Mouse (Mus musculus) brain, embryonic 14.5 days (tissue): ENCODE measurements around the gene Rbm6. TPM values are rescaled to one million over a fixed set of nuclear protein-coding genes. Genes with fewer than 3 reads are reported as not detected.

ENCODE experiments used
- DNase-seq: peaks from one replicate; pipeline ENCODE4 v3.0.0-alpha.2; 2011; ENCODE audit warnings: low read depth
- CTCF ChIP-seq: fragments of 200-500 bp; IDR thresholded peaks from 2 replicates; pipeline ENCODE4 v1.5.1; 2012; ENCODE audit warnings: inconsistent platforms, mild to moderate bottlenecking, moderate library complexity, borderline replicate concordance; ENCODE audit not compliant: insufficient read depth, insufficient read length; ENCODE audit errors: extremely low read depth
- POLR2A ChIP-seq: fragments of 200-500 bp; IDR thresholded peaks from 2 replicates; pipeline ENCODE4 v1.6.1; 2012; ENCODE audit warnings: mild to moderate bottlenecking, inconsistent platforms, borderline replicate concordance; ENCODE audit not compliant: poor library complexity, insufficient read depth, insufficient read length, severe bottlenecking; ENCODE audit errors: extremely low read depth
- polyA plus RNA-seq: library from polyadenylated mRNA; depleted of rRNA; stranded (reverse); fragments of >200 nt; gene quantifications from 2 replicates; pipeline ENCODE4 v1.2.3, GENCODE M21; 2012; rRNA removed

The Rbm6 gene
- polyA plus RNA-seq, 1 experiment, result 90.4 TPM

DNA sequence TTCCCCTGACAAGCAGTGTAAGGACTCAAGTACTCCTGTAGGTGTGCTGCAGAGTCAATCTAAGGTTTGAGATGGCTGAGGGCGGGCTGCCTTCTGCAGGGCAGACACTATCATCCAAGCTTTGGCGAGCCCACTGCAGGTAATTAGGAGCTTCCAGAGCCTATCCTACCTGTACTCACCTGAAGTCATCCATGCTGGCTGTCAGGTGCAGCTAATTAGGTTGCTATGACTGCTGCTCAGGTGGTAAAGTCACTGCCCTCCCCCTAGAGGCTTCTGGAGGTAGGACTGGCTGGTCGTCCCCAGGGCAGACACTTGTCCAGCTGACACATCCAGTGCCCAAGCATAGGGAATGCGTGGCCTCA is 134.2 kb downstream of the Rbm6 start:
- peak; percentile 53 for DNase-seq
- no peak for TF ChIP-seq POLR2A
- peak; percentile 46 for TF ChIP-seq CTCF

DNA sequence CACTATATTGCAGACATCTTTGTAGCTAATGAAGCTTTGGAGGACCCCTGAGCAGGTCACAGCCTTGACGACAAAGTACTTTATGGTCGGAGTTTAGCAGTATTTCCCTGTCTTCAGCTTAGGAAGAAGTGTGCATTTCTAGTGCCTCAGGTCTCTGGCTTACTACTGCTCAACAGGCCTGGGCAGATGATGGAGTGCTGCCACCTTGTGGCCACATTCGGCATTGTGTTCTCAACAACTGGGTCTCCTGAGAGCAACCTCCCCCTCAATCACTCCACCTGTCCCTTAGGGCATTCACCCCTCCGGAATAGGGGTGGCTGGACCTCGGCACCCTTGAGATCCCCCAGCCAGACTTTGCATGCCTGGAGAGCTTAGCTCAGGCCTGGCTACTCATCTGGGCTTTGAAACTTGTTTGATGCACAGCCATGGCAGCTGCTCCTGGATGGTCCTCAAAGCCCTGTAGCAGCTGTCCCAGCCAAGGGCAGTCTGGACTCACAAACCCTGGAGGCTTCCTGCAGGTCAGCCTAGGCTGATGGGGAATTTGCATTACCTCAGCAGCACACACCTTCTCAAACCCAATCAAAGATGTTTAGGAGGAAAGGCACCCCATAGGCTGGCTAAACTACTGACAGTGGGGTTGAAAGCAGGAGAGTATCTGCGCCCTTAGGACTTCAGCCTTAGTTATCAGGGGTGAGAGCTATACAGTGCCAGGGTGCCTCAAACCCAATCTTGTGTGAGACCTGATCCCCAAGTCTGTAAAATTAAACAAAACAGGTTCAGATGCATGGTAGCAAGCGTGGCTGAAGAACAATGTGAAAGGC is 134.8 kb downstream of the Rbm6 start:
- TF ChIP-seq CTCF, result peak; percentile 95
- TF ChIP-seq POLR2A, result no peak
- peak; percentile 92 for DNase-seq

DNA sequence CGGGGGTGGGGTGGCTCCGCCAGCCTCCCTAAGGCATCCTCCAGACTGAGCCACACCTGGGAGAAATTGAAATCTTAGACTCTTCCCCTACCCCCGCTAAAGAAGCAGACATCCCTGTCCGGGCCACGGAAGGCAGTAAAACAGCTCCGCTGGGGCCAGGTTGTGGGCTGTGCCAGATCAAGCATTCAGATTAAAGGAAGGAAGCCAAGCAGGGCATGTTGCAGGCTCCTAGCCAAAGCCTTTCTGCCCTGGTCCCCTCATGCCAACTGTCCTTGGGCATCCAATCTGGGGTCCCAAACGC is 136.9 kb downstream of the Rbm6 start:
- peak; percentile 54 for DNase-seq

DNA sequence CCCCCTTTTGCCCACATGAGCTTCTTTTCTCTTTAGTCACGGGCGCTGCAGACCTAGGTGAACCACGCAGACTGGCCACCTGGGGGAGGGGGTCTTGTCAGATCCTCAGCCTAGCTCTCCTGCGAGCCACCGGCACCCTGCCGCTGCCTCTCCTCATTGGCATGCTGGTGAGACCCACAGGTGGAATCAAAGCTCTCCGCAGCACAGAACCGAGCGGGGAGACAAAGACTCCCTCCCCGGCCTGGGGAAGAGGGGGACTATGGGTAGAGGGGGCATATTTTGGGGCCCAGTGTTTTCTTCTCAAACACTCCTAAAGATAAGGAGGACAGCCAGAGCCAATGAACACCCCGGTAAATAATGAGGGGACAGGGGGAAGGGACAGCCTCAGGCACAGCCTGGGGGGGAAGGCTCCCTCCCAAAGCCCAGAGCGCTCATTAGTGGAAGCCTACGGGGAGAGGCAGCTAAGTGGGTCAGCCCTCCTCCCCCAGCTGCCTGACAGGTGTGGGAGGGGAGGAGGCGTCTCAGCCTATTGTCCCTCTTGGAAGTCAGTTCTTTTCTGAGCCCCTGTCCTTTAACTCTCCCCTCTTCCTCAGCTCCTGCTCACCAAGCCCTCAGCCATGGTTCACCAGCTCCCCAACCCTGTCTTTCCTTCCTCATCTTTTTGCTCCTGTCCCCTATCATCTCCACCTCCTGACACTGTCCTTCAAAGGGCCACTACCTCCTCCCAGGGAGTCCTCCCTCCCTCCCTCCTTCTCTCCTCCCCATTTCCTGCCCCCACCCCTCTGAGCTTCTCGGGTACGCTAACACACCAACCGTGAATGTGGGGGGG is 137.5 kb downstream of the Rbm6 start:
- peak; percentile 83 for DNase-seq
- TF ChIP-seq CTCF (no peak), POLR2A (no peak)

More for the DNA sequence above, 136.9 kb downstream of the Rbm6 start:
- no peak for TF ChIP-seq POLR2A
- TF ChIP-seq CTCF, result no peak

DNA sequence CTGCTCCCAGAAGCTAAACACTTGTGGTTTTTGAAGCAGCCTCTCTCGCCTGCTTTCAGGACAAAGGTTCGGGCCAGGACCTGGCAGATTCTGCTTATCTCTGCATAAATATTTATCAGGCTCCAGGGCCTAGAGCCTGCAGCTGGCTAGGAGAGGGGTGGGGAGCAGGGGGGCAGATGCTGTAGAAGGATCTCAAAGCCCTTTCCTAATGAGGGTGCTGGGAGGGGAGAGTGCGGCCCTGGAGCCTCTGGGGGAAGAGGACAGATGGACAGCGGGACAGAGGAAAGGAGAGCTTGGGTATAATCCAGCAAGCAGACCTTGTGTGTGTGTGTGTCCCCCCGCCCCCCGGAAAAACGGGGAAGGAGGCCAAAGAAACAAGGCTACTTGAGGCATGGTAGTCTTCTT is 138.5 kb downstream of the Rbm6 start:
- TF ChIP-seq POLR2A (no peak), CTCF (no peak)
- DNase-seq, result peak; percentile 84

DNA sequence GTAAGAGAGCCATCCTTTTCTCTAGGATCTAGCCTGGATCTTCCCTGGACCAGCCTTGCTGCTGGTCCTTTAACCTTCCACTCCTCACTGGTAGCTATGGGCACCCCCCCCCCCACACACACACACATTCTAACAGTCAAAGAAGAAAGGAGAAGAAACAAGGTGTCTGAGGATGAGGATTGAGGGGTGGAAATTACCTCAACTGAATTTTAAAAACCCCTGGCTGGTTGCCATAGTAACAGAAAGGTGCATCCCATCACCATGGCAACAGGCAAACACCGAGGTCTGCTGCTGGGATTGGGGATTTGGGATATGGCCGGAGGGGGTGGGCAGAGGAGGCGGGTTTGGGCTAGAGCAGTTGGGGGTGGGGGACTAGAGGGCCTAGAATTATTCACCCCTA is 143.3 kb downstream of the Rbm6 start:
- TF ChIP-seq CTCF, result no peak
- no peak for TF ChIP-seq POLR2A
- peak; percentile 84 for DNase-seq

DNA sequence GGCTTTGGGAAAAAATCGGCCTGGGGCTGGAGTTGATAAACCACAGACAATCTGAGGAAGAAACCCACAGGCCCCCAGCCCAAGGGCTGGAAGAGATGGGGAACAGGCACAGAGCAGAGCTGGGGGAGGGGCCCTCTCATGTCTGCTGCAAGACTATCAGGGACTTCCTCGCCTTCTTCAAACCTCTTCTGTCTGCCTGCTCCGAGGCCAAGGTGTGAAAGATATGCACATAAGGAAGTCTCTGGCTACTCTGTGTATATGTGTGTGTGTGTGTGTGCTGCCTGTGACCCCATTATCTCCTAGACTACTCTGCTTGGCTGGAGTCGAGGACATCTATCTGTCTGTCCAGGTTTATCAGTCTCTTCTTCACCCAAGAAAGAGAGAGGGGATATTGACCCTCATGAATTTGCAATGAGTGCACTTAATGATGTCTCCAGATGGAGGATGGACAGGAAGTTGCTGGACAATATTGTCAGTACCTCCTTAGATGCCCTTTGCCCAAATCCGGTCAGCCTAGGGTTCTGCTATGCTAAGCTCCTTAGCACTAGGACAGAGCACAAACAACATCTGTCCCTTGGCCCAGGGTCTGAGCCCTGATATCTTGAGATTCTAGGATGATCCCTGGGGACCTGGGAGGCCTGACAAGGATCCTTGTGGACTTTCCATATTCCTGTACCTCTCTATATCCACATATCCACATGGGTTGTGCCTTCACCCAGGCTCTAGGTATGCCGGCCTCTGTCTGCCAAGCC is 143.9 kb downstream of the Rbm6 start:
- DNase-seq, result no peak
- TF ChIP-seq CTCF (no peak), POLR2A (no peak)

DNA sequence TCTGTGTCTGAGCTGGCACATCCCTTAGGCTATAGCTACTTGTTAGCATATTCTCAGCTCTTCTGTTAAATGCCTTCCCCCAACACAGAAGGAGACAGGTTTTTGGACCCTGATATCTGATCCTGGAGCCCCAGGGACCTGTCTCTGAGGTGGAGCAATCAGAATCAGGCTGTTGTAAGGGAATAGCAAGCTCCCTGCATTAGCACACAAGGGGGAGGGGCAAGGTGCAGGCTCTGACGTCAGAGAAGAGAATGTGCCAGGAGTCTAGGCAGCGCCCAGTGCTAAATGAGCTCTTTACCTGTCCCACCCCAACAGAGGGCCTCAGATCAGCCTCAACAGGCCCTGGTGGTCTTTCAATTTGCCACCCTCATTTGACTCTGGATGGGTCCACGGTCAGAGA is 146.0 kb downstream of the Rbm6 start:
- no peak for TF ChIP-seq POLR2A
- TF ChIP-seq CTCF, result no peak
- DNase-seq, result peak; percentile 62

DNA sequence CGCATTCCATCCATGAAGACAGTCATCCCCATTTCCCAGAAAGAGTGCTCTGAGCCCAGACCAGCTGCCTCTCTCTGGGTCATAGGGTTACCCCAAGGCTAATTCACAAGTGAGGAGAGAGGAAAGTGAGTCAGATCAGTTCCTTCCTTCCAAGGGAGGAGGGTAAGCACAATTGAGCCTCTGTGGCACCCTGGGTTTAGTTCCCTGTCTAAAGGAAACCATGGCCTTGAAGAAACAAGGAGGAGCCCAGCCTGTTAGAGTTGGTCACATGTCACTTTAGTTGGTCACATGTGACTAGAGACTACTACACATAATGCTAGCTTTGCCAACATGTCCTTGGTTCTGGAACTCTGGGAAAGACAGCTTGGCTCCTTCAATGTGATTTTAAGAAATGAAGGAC is 148.2 kb downstream of the Rbm6 start:
- TF ChIP-seq POLR2A (no peak), CTCF (no peak)

DNA sequence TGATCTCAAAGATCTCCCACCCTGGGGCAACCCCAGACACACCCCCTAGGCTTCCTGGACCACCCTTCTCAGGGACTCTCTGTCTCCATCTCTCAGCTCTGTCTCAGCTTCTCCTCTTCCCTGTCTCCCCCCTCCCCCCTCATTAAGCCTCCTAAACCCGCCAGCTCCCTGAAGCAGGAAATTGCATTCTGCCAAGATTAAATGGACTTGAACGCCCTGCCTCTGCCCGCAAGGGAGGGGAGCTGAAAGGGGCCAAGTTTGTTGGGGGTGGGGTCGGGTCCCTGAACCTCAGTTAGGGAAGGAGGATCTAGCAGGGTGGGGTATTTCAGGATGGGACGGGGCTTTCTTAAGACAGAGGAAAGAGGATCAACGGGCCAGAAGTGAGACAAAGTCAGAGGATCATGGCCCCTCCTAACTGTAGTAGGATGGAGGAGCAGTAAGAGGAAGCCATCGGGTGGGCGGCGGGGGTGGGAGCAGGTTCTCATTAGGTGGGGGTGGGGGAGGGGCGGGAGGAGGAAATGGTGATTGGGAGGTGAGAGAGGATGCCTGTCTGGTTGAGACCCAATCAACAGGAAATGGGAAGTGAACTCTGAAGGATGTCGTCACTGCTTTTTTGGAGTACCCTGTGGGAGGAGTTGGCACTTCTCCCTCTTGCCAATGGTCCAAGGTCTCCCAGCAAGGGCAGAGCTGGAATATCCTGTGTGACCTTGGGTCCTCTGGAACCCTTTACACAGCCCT is 149.1 kb downstream of the Rbm6 start:
- TF ChIP-seq CTCF, result no peak
- no peak for TF ChIP-seq POLR2A
- peak; percentile 90 for DNase-seq

More for the DNA sequence above, 148.2 kb downstream of the Rbm6 start:
- DNase-seq, result no peak

Other genes with a start within 250 kb of the Rbm6 start
- 488 and 561 TPM in 2 replicates for gene Gnai2, start 237.9 kb downstream of the Rbm6 start, polyA plus RNA-seq
- 79.7 and 82.3 TPM in 2 replicates for gene Slc38a3, start 203.7 kb downstream of the Rbm6 start, polyA plus RNA-seq
- 0.39 and 0.48 TPM in 2 replicates for gene Gnat1, start 193.5 kb downstream of the Rbm6 start, polyA plus RNA-seq
- gene Sema3f, start 162.8 kb downstream of the Rbm6 start, polyA plus RNA-seq, result 163 and 176 TPM in 2 replicates
- gene Rbm5, start 102.2 kb downstream of the Rbm6 start, polyA plus RNA-seq, result 183 and 228 TPM in 2 replicates
- 31.5 and 37.2 TPM in 2 replicates for gene Mon1a, start 14.9 kb upstream of the Rbm6 start, polyA plus RNA-seq
- gene Mst1r, start 33.6 kb upstream of the Rbm6 start, polyA plus RNA-seq, result 4.2 and 6.5 TPM in 2 replicates
- gene Actl11, start 55.2 kb upstream of the Rbm6 start, polyA plus RNA-seq, result not detected in 2 replicates
- gene Camkv, start 62.4 kb upstream of the Rbm6 start, polyA plus RNA-seq, result 40.3 and 70.1 TPM in 2 replicates
- 6.9 and 7.8 TPM in 2 replicates for gene Traip, start 76.9 kb upstream of the Rbm6 start, polyA plus RNA-seq
- 4.3 and 5.8 TPM in 2 replicates for gene Uba7, start 102.3 kb upstream of the Rbm6 start, polyA plus RNA-seq
- 1.3 and 1.7 TPM in 2 replicates for gene Gm20661, start 109.8 kb upstream of the Rbm6 start, polyA plus RNA-seq
- gene Inka1, start 112.6 kb upstream of the Rbm6 start, polyA plus RNA-seq, result 13.3 and 14.6 TPM in 2 replicates
- 6.1 and 6.7 TPM in 2 replicates for gene Cdhr4, start 119.3 kb upstream of the Rbm6 start, polyA plus RNA-seq
- 2.3 and 4.5 TPM in 2 replicates for gene Gm20662, start 123.1 kb upstream of the Rbm6 start, polyA plus RNA-seq
- 163 and 198 TPM in 2 replicates for gene Ip6k1, start 129.3 kb upstream of the Rbm6 start, polyA plus RNA-seq
- gene Gmppb, start 176.0 kb upstream of the Rbm6 start, polyA plus RNA-seq, result 15.7 and 16.8 TPM in 2 replicates
- gene Amigo3, start 179.9 kb upstream of the Rbm6 start, polyA plus RNA-seq, result 3.6 and 4.0 TPM in 2 replicates
- 0.08 and 0.10 TPM in 2 replicates for gene Mst1, start 207.2 kb upstream of the Rbm6 start, polyA plus RNA-seq
- 93.3 and 93.5 TPM in 2 replicates for gene Rnf123, start 210.1 kb upstream of the Rbm6 start, polyA plus RNA-seq
- 65.1 and 81.4 TPM in 2 replicates for gene Apeh, start 221.4 kb upstream of the Rbm6 start, polyA plus RNA-seq